Mouse (Mus musculus): ENCODE measurements around the gene Klra10.
"Not testable (repeated sequence)": the region's sequence is repeated elsewhere in the genome, so short reads cannot be mapped to it uniquely, and the experiment has no call there.

Gene Klra10

DNA sequence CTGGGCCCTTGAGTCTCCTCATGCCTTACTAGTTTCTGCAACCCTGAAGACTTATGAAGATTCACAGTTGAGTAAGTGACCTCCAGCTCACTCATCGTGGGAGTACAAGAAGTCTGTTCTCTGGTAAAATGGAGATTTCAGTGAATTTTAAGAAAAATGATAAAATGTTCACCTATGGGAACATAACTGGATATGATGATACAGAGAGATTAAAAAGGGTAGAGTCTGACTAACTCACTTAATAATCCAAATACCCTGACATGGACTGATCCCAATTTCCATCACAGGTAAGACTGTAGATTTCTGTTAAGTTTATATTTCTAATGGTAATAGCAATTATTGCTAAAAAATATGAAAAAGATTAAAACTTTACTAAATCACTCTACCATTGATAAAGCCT lies at the start of gene Klra10:
TSS of gene Klra10 (minus strand) at position 101 of the 400 bp plus-strand sequence.
- not testable (repeated sequence) for DNase-seq (ENCODE audit: low spot score)

DNA sequence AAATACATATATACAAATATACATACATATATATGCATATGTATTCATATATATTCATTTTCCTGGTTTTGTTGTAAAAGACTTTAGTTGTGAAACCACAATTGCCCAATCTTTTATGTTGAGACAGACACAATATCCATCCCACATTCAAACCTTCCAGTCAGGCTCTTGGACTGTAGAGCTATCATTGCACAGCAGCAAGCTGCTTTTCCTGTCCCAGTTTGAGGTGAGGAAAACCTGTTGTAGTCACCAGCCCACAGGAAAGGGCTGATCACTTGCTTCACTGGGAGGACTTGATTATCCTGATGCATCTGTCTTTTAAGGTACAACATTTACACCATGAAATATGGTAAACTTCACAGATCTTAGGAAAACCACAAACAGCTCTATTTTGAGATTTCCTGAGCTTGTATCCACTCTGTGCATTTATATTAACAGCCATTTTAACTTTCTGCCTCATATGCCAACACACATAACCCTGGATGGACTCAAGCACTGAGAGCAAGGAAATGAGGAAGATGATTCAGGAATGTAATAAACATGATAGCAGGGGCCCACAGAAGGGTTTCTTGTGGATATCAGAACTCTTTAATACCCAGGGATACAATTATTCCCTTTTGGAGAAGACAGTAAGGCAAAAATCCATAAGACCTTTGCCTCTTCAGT lies 6.4 kb upstream of the Klra10 start:
- no peak for DNase-seq (ENCODE audit: low spot score)

DNA sequence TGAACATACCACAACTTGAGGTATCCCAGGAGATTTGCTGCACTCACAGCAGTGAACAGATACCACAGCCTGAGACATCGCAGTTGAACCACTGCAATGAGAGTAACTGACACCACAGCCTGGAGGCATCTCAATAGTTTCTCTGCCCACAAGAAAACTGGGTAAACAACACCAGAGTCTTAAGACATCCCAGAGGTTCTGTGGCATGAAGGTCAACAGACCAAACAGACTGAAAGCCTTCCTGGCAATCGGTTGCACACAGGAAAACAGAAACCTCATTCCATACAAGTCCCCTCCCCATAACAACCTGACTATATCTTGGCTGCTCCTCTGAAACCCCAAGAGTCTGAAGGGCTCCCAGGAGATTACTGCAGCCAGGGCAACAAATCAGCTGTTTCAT lies 26.4 kb downstream of the Klra10 start:
- no peak for DNase-seq (ENCODE audit: low spot score)

DNA sequence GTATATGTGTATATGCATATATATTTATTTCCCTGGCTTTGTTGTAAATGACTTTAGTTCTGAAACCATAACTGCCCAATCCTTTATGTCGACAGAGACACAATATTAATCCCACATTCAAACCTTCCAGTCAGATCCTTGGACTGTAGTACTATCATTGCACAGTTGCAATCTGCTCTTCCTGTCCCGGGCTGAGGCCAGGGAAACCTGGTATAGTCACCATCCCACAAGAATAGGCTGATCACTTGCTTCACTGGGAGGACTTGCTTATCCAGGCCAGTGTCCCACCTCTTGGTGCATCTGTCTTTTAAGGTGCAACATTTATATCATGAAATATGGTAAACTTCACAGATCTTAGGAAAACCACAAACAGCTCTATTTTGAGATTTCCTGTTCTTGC lies 44.2 kb downstream of the Klra10 start:
- no peak for DNase-seq (ENCODE audit: low spot score)

DNA sequence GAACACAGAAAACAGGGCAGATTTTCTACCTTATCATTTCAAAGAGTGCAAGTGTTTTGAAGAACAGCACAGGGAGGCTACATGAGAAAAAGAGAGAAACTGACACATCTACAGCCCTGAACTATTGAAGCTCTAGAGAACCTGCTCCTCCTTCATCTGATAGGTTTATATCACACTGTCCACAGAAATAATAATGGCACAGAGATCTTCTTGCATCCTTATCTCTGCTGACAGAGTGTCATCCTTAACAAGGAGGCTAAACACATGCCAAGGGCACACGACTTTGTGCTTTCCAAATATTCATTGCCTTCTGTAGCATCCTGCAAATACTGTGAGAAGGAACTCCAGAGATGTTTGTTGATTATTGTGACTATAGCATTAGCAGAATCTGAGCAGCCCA lies 45.1 kb downstream of the Klra10 start:
- no peak for DNase-seq (ENCODE audit: low spot score)

DNA sequence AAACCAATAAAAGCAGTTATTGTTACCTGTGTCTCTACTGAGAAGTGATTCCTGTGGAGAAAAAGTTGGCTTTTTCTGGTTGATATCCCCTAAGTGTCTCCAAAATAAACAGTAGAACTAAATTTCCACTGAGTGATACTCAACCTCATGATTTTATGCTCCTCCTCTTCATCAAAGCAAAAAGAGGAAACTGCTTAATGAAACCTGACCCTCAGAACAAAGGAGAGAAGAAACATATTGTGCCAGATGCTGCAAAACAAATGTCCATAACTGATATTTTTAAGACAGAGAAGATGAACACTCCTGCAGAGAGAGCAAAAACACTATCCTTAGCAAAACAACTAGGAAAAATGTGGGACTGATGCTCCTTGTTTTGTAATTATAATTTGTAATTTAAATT lies 48.5 kb downstream of the Klra10 start, which contains the start of gene Klra7:
TSS of gene Klra7 (minus strand) at position 101 of the 400 bp plus-strand sequence.
- DNase-seq (ENCODE audit: low spot score): no peak
